Mouse (Mus musculus) myocyte (in vitro differentiated cells): Measurements from ENCODE around the gene Gm960.

Experiments
- CEBPB ChIP-seq: IDR thresholded peaks from 2 replicates; pipeline ENCODE4 v1.6.1; 2011; ENCODE audit warnings: mild to moderate bottlenecking, moderate library complexity; ENCODE audit not compliant: poor library complexity, insufficient read depth, severe bottlenecking
- E2F4 ChIP-seq: IDR thresholded peaks from one replicate; pipeline ENCODE4 v1.6.1; 2011; ENCODE audit warnings: mild to moderate bottlenecking, control low read depth, moderate library complexity; ENCODE audit not compliant: insufficient read depth
- MAX ChIP-seq: IDR thresholded peaks from one replicate; pipeline ENCODE4 v1.6.1; 2011; ENCODE audit warnings: low read depth, mild to moderate bottlenecking, control low read depth
- MYOD1 ChIP-seq, 3 experiments: IDR thresholded peaks; one replicate each; pipeline ENCODE4 v1.6.1; 2011; ENCODE audit warnings: control low read depth in 2 of 3, low read depth in 2 of 3, mild to moderate bottlenecking in 2 of 3, moderate library complexity in 1 of 3; ENCODE audit not compliant: insufficient read length in 2 of 3, control insufficient read depth in 1 of 3
- MYOG ChIP-seq, 3 experiments: IDR thresholded peaks; one replicate each; pipeline ENCODE4 v1.6.1; 2011; ENCODE audit warnings: control low read depth in 2 of 3, low read depth in 2 of 3, mild to moderate bottlenecking in 2 of 3; ENCODE audit not compliant: insufficient read length in 2 of 3, control insufficient read depth in 1 of 3, insufficient read depth in 1 of 3
- POLR2A ChIP-seq: IDR thresholded peaks from one replicate; pipeline ENCODE4 v1.6.1; 2011; ENCODE audit warnings: low read depth, mild to moderate bottlenecking, control low read depth, moderate library complexity; ENCODE audit not compliant: insufficient read length
- POLR2AphosphoS2 ChIP-seq: IDR thresholded peaks from one replicate; pipeline ENCODE4 v1.6.1; 2011; ENCODE audit warnings: low read depth, control low read depth; ENCODE audit not compliant: insufficient read length
- SRF ChIP-seq: IDR thresholded peaks from one replicate; pipeline ENCODE4 v1.6.1; 2011; ENCODE audit warnings: low read depth; ENCODE audit not compliant: control insufficient read depth, insufficient read length
- TCF12 ChIP-seq: IDR thresholded peaks from one replicate; pipeline ENCODE4 v1.6.1; 2011; ENCODE audit warnings: mild to moderate bottlenecking, control low read depth; ENCODE audit not compliant: poor library complexity, insufficient read depth, severe bottlenecking
- TCF3 ChIP-seq: IDR thresholded peaks from one replicate; pipeline ENCODE4 v1.6.1; 2011; ENCODE audit warnings: low read depth, control low read depth; ENCODE audit not compliant: insufficient read length
- USF1 ChIP-seq: IDR thresholded peaks from one replicate; pipeline ENCODE4 v1.6.1; 2011; ENCODE audit warnings: low read depth, mild to moderate bottlenecking, control low read depth, moderate library complexity

GRCm38 (mm10) chr19:4741482-4741881, 43.0 kb upstream of the Gm960 start:
- TF ChIP-seq POLR2AphosphoS2 (no peak), USF1 (no peak), E2F4 (no peak), TCF3 (no peak), MAX (no peak), POLR2A (no peak), MYOD1 (IDR thresholded peaks at IDR 0.05; ENCODE audit: control insufficient read depth in 1 of 3, insufficient read length in 2 of 3, low read depth in 2 of 3) (no peak), MYOG (IDR thresholded peaks at IDR 0.05; ENCODE audit: control insufficient read depth in 1 of 3, insufficient read depth in 1 of 3, insufficient read length in 2 of 3, low read depth in 2 of 3) (no peak), CEBPB (no peak), TCF12 (no peak), SRF (no peak)
